Mouse (Mus musculus) neutrophil, adult 65 days (primary cell): ENCODE measurements around the gene Gys1. TPM values are rescaled to one million over a fixed set of nuclear protein-coding genes. Genes with fewer than 3 reads are reported as not detected.

Experiments
- total RNA-seq: library from RNA; stranded (reverse); gene quantifications from 2 replicates; pipeline ENCODE4 v1.2.4, GENCODE M21; 2023

The Gys1 gene
- 53.5 and 56.5 TPM in 2 replicates for total RNA-seq

DNA sequence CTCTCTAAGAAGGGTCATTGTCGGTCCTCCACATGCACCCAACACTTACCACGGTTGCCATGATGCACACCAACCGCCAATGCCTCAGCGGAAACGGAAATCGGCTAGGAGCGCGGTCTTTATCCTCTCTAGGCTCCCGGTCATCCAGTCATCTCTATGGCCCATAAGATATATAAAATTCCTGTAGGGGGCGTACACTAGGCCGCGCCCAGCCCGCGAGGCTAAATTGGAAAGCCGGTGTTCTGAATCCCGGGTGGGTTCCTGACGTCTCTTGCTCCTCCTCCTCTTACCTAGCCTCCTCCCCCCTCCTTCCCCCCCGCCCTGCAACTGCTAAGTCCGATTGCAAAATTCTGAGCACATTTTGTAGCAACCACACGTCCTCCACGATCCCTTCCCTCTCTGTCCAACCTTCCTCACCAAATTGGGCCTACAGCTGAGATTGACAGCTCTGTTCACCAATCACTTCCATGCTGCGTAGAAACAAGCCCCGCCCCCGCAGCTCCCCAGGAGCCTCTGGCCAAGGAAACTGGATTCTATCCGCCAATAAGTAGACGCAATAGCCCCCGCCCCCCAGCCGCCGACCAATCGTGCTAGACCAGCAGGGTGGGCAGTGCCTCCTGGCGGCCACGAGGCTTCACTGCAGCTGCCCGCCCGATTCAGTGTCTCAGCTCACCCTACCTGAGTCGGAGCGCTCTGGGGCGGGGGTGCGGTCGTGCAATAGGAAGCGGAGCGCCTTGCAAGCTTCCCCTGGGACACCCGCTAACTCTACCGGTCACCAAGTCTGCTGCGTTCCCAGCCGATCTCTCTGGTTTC is at the start of gene Gys1:
TSS of gene Gys1 (plus strand) at position 642 of the 813 bp plus-strand sequence.

GRCm38 (mm10) chr7:45395578-45396336 is 38.9 kb upstream of the Gys1 start, which contains the start of gene Snrnp70:
Snrnp70 (minus strand) TSS chr7:45395742.

DNA sequence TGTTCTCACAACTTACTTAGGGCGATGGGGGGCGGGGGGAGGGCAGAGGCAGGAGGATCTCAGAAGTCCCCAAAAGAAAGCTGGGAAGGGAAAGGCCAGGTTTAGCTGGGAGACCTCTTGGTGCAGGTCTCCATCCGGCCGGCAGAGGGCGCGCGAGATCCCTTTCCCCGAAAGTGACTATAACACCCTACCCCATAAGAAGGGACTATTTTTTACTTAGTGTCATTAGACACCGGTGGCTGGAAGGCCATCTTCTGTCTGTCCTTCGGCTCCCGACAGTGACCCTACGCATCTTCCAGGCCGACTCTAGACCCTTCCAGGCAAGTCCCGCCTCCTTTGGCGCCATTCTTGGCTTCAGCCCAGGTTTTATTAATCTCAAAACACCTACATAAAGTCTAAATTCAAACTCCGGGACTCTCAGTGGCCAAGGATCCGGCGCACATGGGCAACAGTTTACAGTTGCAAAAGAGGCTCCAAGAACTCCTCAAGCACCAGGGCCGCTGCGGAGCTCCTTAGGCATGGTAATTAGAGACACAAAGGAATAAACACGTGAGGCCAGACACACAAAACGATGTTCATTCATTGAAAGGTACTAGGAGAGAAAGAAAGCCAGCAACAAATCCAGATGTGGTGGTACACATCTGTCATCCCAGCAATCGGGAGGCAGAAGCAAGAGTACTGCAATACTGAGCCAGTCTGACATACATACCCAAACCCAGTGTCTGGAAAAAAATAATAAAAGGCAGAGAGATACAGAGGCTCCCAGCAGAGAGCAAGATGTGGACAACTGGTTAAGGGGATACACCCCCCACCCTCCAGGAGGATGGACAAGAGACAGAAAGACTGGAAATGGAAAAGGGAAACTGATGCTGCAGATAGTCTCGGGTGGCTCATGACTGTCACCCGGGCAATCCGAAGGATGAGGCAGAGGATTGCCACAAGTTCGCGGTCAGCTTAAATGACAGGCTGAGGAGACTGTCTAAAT is 29.3 kb upstream of the Gys1 start, which contains the start of gene Kcna7:
TSS of gene Kcna7 (plus strand) at position 563 of the 985 bp plus-strand sequence.

DNA sequence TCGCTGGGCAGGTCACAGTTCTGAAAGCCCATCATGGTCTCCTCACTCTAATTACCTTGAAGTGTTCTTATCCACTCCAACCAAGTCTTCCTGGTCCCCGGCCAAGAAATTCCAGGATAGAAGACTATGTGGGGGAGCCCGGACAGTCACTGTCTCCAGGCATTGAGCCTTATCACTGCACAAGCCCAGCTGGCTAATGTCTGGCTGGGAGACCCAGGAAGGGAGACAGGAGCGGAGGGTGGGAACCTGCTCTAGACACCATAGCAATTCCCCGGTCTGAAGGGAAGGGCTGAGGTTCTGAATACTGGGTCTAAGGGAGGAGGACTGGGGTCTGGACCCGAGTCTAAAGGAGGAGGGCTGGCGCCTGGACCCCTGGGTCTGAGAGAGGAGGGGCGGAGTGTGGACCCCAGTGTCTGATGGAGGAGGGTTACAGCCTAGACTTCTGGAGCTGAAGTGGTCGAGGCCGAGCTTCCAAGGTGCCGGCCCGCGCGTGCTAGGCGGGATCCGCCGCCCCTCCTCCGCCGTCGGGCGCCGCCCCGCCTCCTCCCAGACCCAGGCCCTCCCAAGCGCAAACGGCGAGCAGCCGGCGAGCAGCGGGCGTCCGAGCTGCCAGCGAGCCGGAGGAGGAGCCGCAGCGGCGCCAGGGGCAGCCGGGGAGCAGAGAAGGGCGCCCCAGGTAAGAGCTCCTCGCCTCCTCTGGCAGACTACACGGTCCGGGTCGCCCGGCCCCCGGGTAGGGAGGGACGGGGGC is 21.4 kb upstream of the Gys1 start, which contains the start of gene Ntf5:
TSS of gene Ntf5 (plus strand) at position 583 of the 751 bp plus-strand sequence.

GRCm38 (mm10) chr7:45420615-45420919 is 14.1 kb upstream of the Gys1 start, which contains the start of gene Lhb:
Lhb (plus strand) TSS chr7:45420820.

DNA sequence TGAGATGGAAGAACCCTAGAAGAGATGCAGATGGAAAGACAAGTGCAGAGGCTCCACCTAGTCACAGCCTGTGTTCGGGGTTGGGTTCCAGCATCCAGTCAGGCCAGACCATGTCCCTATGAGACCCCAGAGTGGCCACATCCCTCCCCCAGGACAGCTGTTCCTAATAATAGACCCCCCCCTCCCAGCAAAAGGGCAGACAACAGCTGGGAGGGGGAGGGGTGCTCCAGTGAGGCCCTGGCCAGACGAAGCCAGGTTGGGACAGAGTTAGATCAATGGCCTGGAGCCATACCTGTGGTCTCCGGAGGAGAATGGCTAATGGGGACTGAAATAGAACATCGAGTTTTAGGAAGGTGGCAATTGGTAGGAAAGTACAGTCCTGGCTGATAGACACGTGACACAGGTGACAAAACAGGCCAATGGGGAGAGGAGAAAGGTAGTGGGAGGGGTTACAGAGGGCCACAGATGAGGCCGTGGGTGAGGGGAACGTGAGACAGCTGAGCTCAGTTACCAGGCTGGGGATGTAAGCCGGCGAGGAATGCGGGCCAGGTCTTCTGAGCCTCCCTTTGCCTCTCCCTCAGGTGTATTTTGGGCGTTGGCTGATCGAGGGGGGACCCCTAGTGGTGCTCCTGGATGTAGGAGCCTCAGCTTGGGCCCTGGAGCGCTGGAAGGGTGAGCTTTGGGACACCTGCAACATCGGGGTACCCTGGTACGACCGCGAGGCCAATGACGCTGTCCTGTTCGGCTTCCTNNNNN is 3.1 kb downstream of the Gys1 start, which contains the start of gene Ruvbl2:
TSS of gene Ruvbl2 (minus strand) at position 576 of the 756 bp plus-strand sequence.

GRCm38 (mm10) chr7:45459564-45460140 is 25.0 kb downstream of the Gys1 start, which contains the start of gene Ftl1:
Ftl1 (minus strand) TSS chr7:45459884.

DNA sequence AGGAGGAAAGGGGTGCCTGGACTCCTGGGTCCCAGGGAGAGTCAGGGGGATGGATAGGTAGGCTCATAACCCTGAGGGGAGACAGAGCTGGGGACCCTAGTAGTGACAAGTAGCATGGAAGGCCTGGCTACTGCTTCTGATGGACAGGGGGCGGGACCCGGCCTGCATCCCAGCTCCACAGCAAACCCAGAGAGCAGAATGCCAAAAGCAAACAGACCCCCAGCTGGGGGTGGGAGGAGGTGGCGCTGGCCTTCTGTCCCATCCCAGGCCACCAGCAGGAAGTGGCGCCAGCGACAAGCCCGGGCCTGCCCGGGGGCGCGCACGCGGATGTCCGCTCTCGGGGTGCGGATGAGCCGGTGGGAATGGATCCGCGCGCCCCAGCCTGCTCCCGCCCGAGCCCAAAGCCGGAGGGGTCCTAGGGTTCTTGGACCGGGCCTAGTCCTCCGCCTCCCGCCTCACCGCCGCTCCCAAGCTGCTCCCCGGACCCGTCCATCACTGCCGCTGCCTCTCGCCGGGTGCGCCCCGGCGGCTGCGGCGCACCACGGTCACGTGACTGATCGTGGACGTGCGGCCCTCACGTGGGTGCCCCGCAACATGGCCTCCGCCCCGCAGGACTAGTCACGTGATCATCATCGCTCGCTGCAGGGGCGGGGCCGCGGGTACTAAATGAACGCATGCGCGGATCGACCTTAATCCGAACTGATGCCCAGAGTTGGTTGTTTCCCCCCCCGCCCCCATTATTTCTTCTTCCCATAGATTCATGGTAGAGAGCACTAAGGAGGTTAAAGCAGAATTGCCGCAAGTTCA is 31.8 kb downstream of the Gys1 start, which contains the start of gene Bax:
TSS of gene Bax (minus strand) at position 616 of the 807 bp plus-strand sequence.

DNA sequence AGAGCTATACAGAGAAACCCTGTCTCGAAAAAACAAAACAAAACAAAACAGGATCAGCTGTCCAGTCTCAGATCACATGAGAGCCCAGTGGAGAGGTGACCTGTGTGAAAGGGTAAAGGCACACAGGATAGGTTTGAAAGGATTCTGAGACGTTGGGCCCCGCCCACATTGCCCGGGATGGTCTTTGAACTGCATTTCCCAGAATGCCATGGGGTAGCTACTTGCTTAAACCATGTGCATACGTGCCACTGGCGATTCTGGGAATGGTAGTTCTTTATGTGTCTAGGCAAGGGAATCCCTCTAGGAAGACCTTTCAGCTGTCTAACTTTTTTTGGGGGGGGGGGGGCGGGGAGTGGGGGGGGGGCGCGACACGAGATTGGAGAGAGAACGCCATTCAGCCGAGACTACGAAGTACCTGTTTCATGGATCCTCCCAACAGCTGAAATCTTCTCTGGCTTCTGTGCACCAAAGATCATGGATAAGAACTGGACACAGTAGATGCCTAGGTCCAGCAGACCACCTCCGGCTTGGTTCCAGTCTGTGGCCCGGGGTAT is 46.8 kb downstream of the Gys1 start, which contains the start of gene Tulp2:
TSS of gene Tulp2 (plus strand) at position 504 of the 554 bp plus-strand sequence.

GRCm38 (mm10) chr7:45486761-45487415 is 52.2 kb downstream of the Gys1 start, which contains the start of gene Gm45808:
Gm45808 (minus strand) TSS chr7:45486811.

GRCm38 (mm10) chr7:45488293-45489204 is 53.9 kb downstream of the Gys1 start, which contains the start of gene Dhdh:
Dhdh (minus strand) TSS chr7:45488805.

Other genes starting within 250 kb of the Gys1 start
- gene Ccdc155, start 230.0 kb upstream of the Gys1 start, total RNA-seq: not detected in 2 replicates
- not detected in 2 replicates for gene Dkkl1, start 222.7 kb upstream of the Gys1 start, total RNA-seq
- not detected in 2 replicates for gene Tead2, start 219.1 kb upstream of the Gys1 start, total RNA-seq
- 347 and 367 TPM in 2 replicates for gene Cd37, start 195.7 kb upstream of the Gys1 start, total RNA-seq
- 1.2 and 1.3 TPM in 2 replicates for gene Slc6a16, start 193.8 kb upstream of the Gys1 start, total RNA-seq
- not detected in 2 replicates for gene Slc6a21, start 157.3 kb upstream of the Gys1 start, total RNA-seq
- 3.6 and 5.2 TPM in 2 replicates for gene Trpm4, start 101.1 kb upstream of the Gys1 start, total RNA-seq
- not detected in 2 replicates for gene Hrc, start 99.6 kb upstream of the Gys1 start, total RNA-seq
- gene Ppfia3, start 67.8 kb upstream of the Gys1 start, total RNA-seq: 0.09 TPM in 1 of 2 replicates, not detected in the other
- 2.5 TPM in 1 of 2 replicates, not detected in the other for gene Lin7b, start 64.3 kb upstream of the Gys1 start, total RNA-seq
- gene Snrnp70, start 39.1 kb upstream of the Gys1 start, total RNA-seq: 255 and 367 TPM in 2 replicates
- not detected in 2 replicates for gene Kcna7, start 29.2 kb upstream of the Gys1 start, total RNA-seq
- not detected in 2 replicates for gene Ntf5, start 21.1 kb upstream of the Gys1 start, total RNA-seq
- not detected in 2 replicates for gene Lhb, start 14.0 kb upstream of the Gys1 start, total RNA-seq
- 22.0 and 31.6 TPM in 2 replicates for gene Ruvbl2, start 3.3 kb downstream of the Gys1 start, total RNA-seq
- 1,156 and 1,320 TPM in 2 replicates for gene Ftl1, start 25.0 kb downstream of the Gys1 start, total RNA-seq
- gene Bax, start 32.1 kb downstream of the Gys1 start, total RNA-seq: 37.2 and 40.7 TPM in 2 replicates
- gene Tulp2, start 47.0 kb downstream of the Gys1 start, total RNA-seq: not detected in 2 replicates
- 0.98 and 1.7 TPM in 2 replicates for gene Gm45808, start 52.0 kb downstream of the Gys1 start, total RNA-seq
- gene Dhdh, start 54.0 kb downstream of the Gys1 start, total RNA-seq: 3.7 and 5.4 TPM in 2 replicates
- 90.7 and 109 TPM in 2 replicates for gene Nucb1, start 75.6 kb downstream of the Gys1 start, total RNA-seq
- gene Ppp1r15a, start 91.4 kb downstream of the Gys1 start, total RNA-seq: 126 and 199 TPM in 2 replicates
- not detected in 2 replicates for gene Plekha4, start 91.5 kb downstream of the Gys1 start, total RNA-seq
- 0.95 TPM in 1 of 2 replicates, not detected in the other for gene Hsd17b14, start 120.0 kb downstream of the Gys1 start, total RNA-seq
- gene Bcat2, start 135.3 kb downstream of the Gys1 start, total RNA-seq: 24.0 and 34.0 TPM in 2 replicates
- not detected in 2 replicates for gene Fgf21, start 180.6 kb downstream of the Gys1 start, total RNA-seq
- gene Fut1, start 182.4 kb downstream of the Gys1 start, total RNA-seq: not detected in 2 replicates
- gene Izumo1, start 187.0 kb downstream of the Gys1 start, total RNA-seq: not detected in 2 replicates
- gene Rasip1, start 192.6 kb downstream of the Gys1 start, total RNA-seq: 4.3 and 5.0 TPM in 2 replicates
- 0.20 TPM in 1 of 2 replicates, not detected in the other for gene Mamstr, start 205.1 kb downstream of the Gys1 start, total RNA-seq
- not detected in 2 replicates for gene Fut2, start 231.6 kb downstream of the Gys1 start, total RNA-seq
- not detected in 2 replicates for gene Ntn5, start 249.2 kb downstream of the Gys1 start, total RNA-seq